Mouse (Mus musculus) heart, embryonic 14.5 days (tissue): Measurements from ENCODE around the gene L1td1. TPM values are rescaled to one million over a fixed set of nuclear protein-coding genes. Genes with fewer than 3 reads are reported as not detected.

Experiments used
- ATAC-seq: fragments of 200-750 bp; cut with Nextera tagmentation; 2 replicates; pipeline ENCODE4 v1.8.0; 2017; ENCODE audit warnings: low read depth, moderate TSS enrichment; ENCODE audit not compliant: insufficient number of reproducible peaks, insufficient read depth, low FRiP score
- H3K27ac ChIP-seq, 2 experiments: fragments of 200-500 bp in 1 of 2; fragments of 300-500 bp in 1 of 2; sonication (generic) in 1 of 2; replicated peaks in 1 of 2; 2 replicates each; pipeline ENCODE4 v1.5.1; 2012 to 2014; ENCODE audit warnings: low read depth in 2 of 2, low read length in 2 of 2, control low read depth in 1 of 2, mild to moderate bottlenecking in 1 of 2, mixed read lengths in 1 of 2; ENCODE audit not compliant: control insufficient read depth in 1 of 2, insufficient read depth in 1 of 2
- H3K27me3 ChIP-seq: fragments of 300-500 bp; sonication (generic); 2 replicates; pipeline ENCODE4 v1.6.1; 2014; ENCODE audit warnings: mild to moderate bottlenecking, low read length, control low read depth; ENCODE audit not compliant: control insufficient read depth, insufficient read depth
- H3K36me3 ChIP-seq: fragments of 300-500 bp; sonication (generic); 2 replicates; pipeline ENCODE4 v1.6.1; 2014; ENCODE audit warnings: mild to moderate bottlenecking, control low read depth, low read length, mixed read lengths; ENCODE audit not compliant: control insufficient read depth, insufficient read depth
- H3K4me1 ChIP-seq, 2 experiments: fragments of 200-500 bp in 1 of 2; fragments of 300-500 bp in 1 of 2; sonication (generic) in 1 of 2; 2 replicates each; pipeline ENCODE4 v1.6.1; 2012 to 2014; ENCODE audit warnings: low read length in 2 of 2, control low read depth in 1 of 2, mixed read lengths in 1 of 2; ENCODE audit not compliant: control insufficient read depth in 2 of 2, insufficient read depth in 2 of 2
- H3K4me2 ChIP-seq: fragments of 300-500 bp; sonication (generic); 2 replicates; pipeline ENCODE4 v1.6.1; 2014; ENCODE audit warnings: mild to moderate bottlenecking, low read length
- H3K4me3 ChIP-seq, 2 experiments: fragments of 200-500 bp in 1 of 2; fragments of 300-500 bp in 1 of 2; sonication (generic) in 1 of 2; 2 replicates each; pipeline ENCODE4 v1.5.1; 2012 to 2014; ENCODE audit warnings: low read length in 2 of 2, mild to moderate bottlenecking in 2 of 2, control low read depth in 1 of 2, low read depth in 1 of 2, moderate library complexity in 1 of 2; ENCODE audit not compliant: control insufficient read depth in 1 of 2, insufficient read depth in 1 of 2
- H3K9ac ChIP-seq: fragments of 300-500 bp; sonication (generic); 2 replicates; pipeline ENCODE4 v1.6.1; 2014; ENCODE audit warnings: mild to moderate bottlenecking, low read length
- H3K9me3 ChIP-seq: fragments of 300-500 bp; sonication (generic); 2 replicates; pipeline ENCODE4 v1.6.1; 2016; ENCODE audit warnings: low read length, control low read depth; ENCODE audit not compliant: control insufficient read depth
- WGBS: fragments of 180-500 bp; shearing (Covaris S2); extraction: QIAGEN DNeasy Blood & Tissue Kit; methylation state at CpG from one replicate; pipeline ENCODE4 v1.1.7; 2014; 5-methylcytosine and 5-hydroxymethylcytosine counted together
- polyA plus RNA-seq: library from polyadenylated mRNA; unstranded; fragments of >200 nt; fragmentation: Nextera tagmentation; extraction: Ambion mirVana; gene quantifications from 2 replicates; pipeline ENCODE4 v1.2.1, GENCODE M21; 2014

L1td1 gene
- polyA plus RNA-seq: not detected in 2 replicates

DNA sequence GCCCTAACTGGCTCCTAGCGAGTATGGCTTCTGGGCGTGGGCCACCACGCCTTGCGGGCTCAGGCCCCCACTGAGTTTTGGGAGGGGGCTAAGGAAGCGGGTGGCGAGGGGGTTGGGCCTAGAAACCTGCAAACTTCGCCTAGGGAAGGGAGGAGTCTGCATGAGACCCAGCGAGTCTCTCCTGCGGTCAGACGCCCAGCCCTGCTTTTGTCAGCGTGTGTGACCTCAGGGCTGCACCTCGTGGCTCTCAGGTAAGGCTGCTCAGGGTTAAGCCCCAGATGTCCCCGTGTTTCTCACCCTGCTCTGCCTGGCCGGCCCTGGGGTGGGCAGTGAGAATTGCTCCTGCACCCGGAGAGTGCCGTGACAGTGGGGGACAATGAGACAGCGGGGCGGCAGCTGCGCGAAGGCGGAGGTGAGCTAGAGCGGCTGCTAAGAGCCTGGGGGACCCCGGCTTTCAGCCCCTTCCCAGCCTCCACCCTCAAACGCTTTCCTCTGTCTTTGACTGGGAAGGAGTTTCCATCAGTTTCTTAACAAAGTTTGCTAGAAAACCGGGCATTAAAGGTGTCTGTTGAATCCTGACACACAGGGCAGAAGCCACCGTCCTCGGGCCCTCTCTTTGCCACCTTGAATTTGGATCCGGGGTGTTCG lies at the start of gene L1td1:
Gene L1td1, plus strand, starts transcription at position 145 of the 648 bp plus-strand sequence.
- no peaks in the 10 kb centered on the region for H3K9me3 ChIP-seq
- H3K4me2 ChIP-seq: peak within 1 kb of the TSS; percentile 76
- ATAC-seq: no peak; the same call in 1 of the 2 replicates
- H3K4me1 ChIP-seq: peaks cover 8 to 16% of the 10 kb centered on the region in 2 experiments
- WGBS: 5% methylated on average over 29 of the region's 29 CpGs
- H3K27ac ChIP-seq: no peak within 1 kb of the TSS
- peak within 1 kb of the TSS; percentile 32 to 38 for H3K4me3 ChIP-seq
- peaks cover 15% of the 10 kb centered on the region for H3K27me3 ChIP-seq
- no peaks in the 10 kb centered on the region for H3K36me3 ChIP-seq
- peak within 1 kb of the TSS; percentile 48; the same call in 1 of the 2 replicates for H3K9ac ChIP-seq

DNA sequence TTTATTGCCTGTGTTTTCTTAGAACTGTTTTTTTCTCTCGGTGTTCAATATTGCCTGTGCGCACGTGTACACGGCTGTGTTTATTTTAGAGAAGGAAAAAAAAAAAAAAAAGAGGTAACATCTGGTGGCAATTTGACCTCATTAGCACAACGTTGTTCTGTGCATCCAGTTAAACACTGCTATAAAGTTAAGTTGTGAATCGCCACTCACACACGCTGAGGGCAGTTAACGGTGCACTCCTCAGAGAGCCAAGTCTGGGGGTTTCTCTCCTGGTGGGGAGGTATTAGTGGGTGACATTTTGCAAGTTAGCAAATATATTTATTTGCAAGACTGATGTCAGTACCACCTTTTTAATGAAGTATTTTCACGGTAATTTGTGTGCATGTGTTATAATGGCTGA lies 49.0 kb upstream of the L1td1 start:
- Histone ChIP-seq H3K4me3 (no peak overlapping the region), H3K36me3 (no peaks in the 10 kb centered on the region; the same call in 1 of the 2 replicates), H3K4me1 (no peaks in the 10 kb centered on the region), H3K27ac (no peak overlapping the region), H3K9ac (no peak overlapping the region), H3K27me3 (no peaks in the 10 kb centered on the region), H3K9me3 (no peaks in the 10 kb centered on the region), H3K4me2 (no peak overlapping the region)
- ATAC-seq: no peak
- WGBS: 83% methylated on average over 9 of the region's 9 CpGs

DNA sequence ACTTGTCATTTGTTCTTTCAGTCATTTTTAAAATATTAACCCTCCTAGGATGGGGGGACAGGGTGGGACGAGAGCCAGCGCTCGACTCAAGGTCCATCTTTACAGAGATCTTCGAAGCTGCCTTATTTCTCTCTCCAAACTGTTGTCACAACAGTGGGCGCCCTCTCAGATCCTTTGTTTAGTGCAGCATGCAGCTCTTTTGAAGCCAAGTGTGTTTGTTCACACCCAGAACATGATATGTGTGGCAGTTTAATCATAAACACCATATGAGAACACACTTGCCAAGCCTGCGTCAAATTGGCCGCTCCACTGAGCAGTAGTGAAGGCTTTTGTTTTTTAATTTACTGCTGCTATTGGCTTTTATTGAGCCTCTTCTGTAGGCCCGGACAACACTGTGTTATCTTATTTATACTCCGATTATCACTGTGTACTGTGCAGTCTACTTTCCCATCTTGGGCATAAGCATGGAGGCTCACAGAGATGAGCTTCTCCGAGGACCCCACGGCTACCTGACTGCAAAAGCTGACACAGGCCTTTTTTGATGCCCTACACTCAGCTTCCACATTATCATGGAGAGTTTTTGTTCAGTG lies 39.8 kb upstream of the L1td1 start:
- H3K36me3 ChIP-seq: peaks cover 12% of the 10 kb centered on the region; the same call in 1 of the 2 replicates
- no peaks in the 10 kb centered on the region for H3K9me3 ChIP-seq
- H3K4me1 ChIP-seq: peaks cover 0 to 4% of the 10 kb centered on the region in 2 experiments; a peak in 1 of 4 replicates
- H3K27ac ChIP-seq: no peak overlapping the region
- no peak overlapping the region for H3K4me2 ChIP-seq
- H3K9ac ChIP-seq: no peak overlapping the region
- no peaks in the 10 kb centered on the region for H3K27me3 ChIP-seq
- no peak for ATAC-seq
- H3K4me3 ChIP-seq: no peak overlapping the region
- WGBS: 84% methylated on average over 11 of the region's 11 CpGs

DNA sequence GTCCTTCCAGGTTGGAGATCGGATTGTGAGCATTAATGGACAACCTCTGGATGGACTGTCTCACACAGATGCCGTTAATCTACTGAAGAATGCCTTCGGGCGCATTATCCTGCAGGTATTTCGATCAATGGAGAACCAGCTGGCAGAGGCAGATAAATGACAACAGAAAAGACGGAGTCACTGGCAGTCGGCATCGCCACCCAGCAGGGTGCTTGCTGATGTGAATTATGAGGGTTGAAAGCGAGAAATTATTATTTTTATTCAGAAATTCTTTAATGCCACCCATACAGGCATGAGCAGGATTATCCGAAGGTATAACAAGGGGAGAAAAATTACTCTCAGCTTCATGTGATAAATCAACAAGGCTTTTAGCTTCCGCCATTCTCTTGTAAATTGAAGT lies 38.4 kb upstream of the L1td1 start:
- Histone ChIP-seq H3K36me3 (peaks cover 12% of the 10 kb centered on the region; the same call in 1 of the 2 replicates), H3K4me2 (no peak overlapping the region), H3K9me3 (no peaks in the 10 kb centered on the region), H3K9ac (no peak overlapping the region), H3K27ac (no peak overlapping the region), H3K4me3 (no peak overlapping the region), H3K27me3 (no peaks in the 10 kb centered on the region), H3K4me1 (peaks cover 0 to 4% of the 10 kb centered on the region in 2 experiments; a peak in 1 of 4 replicates)
- 91% methylated on average over 11 of the region's 11 CpGs for WGBS
- ATAC-seq: no peak

DNA sequence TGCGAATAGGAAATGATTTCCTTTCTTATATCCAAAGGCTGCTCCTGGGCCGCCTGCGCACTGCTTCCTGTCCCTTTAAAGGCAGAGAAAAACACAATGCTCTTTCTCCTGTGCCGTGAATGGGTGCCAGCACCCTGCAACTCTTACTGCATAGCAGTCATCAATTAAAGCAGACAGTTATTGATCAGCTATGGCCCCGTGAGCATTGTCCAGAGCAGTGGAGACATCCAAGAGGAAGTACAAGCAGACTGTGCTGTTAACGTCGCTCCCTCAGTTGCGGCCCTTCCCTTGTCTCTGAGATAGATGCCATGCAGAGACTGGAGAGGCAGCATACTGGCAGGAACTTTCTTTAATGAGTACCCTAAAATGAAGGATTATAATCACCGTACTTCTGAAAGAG lies 38.0 kb upstream of the L1td1 start:
- no peak for ATAC-seq
- Histone ChIP-seq H3K4me2 (no peak overlapping the region), H3K9ac (no peak overlapping the region), H3K27ac (no peak overlapping the region), H3K4me3 (no peak overlapping the region), H3K9me3 (no peaks in the 10 kb centered on the region), H3K36me3 (peaks cover 12% of the 10 kb centered on the region; the same call in 1 of the 2 replicates), H3K27me3 (no peaks in the 10 kb centered on the region), H3K4me1 (peaks cover 0 to 6% of the 10 kb centered on the region in 2 experiments; a peak in 2 of 4 replicates)
- WGBS: 91% methylated on average over 9 of the region's 9 CpGs

DNA sequence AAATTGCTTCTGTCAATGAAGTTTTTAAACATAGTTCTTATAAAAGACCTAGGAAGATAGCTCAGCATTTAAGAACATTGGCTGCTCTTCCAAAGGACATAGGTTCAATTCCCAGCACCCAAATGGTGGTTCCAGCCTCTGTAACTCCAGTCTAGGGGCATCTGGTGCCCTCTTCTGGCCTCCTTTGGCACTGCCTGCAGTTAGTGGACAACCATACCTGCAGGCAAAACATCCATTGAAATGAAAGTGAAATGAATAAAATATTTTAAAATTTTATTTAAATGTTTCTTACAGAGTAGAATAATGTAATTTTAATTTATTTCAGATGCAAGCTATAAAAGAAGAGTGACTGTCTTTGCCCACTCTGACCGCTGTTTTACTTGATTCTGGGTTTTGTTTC lies 36.5 kb upstream of the L1td1 start:
- no peak for ATAC-seq
- Histone ChIP-seq H3K36me3 (peaks cover 12% of the 10 kb centered on the region; the same call in 1 of the 2 replicates), H3K9ac (no peak overlapping the region), H3K9me3 (no peaks in the 10 kb centered on the region), H3K4me3 (no peak overlapping the region), H3K27me3 (no peaks in the 10 kb centered on the region), H3K4me2 (no peak overlapping the region), H3K4me1 (peaks cover 0 to 9% of the 10 kb centered on the region in 2 experiments; a peak in 2 of 4 replicates), H3K27ac (no peak overlapping the region)
- WGBS: 94% methylated on average over 1 of the region's 1 CpGs

DNA sequence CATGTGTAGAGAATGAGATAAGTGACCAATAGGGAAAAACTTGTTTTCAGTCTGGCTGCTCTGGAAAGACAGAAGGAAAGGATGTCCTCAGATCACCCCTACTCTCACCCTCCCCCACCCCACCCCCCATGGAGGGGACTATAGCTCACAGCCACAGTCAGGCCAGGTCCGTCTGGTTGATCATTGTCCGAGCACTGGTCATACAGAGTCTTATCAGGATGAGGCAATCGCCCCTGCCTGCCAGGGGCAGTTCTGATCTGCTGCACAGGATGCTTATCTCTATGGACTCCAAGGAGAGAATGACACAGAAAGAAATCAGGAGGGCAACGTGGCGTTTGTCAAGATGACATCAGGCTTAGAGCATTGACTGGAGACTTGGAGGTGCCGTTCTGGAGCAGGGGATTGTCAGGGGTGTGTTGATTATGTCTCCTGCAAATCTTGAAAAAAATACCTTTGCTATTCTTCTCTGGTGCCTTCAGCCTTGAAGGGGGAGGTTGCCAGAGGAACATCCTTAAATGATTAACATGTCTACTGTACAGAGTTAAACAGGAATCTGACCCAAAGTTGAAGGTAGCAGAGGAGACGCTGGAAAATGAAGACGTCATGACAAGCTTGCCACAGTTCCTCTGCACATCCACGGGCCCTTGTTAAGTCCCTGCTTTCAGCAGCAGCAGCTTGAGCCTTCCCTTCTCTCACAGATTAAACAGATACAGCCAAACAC lies 32.9 kb upstream of the L1td1 start:
- H3K27me3 ChIP-seq: no peaks in the 10 kb centered on the region
- H3K9ac ChIP-seq: no peak overlapping the region
- 9% methylated on average over 9 of the region's 9 CpGs for WGBS
- H3K4me3 ChIP-seq: no peak overlapping the region
- peaks cover 0 to 5% of the 10 kb centered on the region in 2 experiments; a peak in 2 of 4 replicates for H3K4me1 ChIP-seq
- H3K9me3 ChIP-seq: no peaks in the 10 kb centered on the region
- H3K27ac ChIP-seq: no peak overlapping the region
- H3K36me3 ChIP-seq: peaks cover 7% of the 10 kb centered on the region; the same call in 1 of the 2 replicates
- ATAC-seq: no peak
- no peak overlapping the region for H3K4me2 ChIP-seq
